ENCODE assay signal across 10 mouse cellular contexts in the genomic region with DNA sequence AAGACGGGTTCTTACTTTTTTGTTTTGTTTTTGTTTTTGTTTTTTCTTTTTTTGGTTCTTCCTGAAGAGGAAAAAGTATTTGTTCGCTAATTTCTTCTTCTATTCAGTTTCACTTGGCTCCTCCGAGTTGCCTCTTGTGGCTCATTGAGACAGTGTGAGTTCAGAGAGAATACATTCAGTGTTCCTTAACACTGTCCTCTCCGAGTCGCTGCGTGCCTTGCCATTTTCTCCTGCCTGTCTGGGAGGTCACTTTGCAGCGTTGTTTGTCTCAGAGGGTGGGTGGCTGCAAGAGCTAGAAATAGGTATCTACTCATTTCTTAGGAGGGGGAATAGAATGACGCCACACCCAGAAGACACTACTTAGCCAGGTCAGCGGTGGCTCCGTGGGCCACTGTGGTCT.
DNase-seq lines count a peak whose midpoint lies in the region; ATAC-seq and TF ChIP-seq lines count a peak whose summit lies in the region.
"Had no signal": no experiment of that assay in that cellular context is flagged by ENCODE, and none has a peak within 500 bp of the region (broad histone marks: within the 10 kb centered on the region; RNA-seq: fewer than 3 reads in every experiment).

No protein-coding gene starts in this region.

- DNase-seq in heart, postnatal 25 days (ENCODE audit: low spot score), result no peak
- no peak for DNase-seq in lung, postnatal 25 days (ENCODE audit: low spot score)
- DNase-seq in thymus, postnatal 4 days, result no peak
- no peak for DNase-seq in left cerebral cortex, adult 11 months (ENCODE audit: low spot score)
- DNase-seq: adrenal gland, postnatal 36 days had no signal

- no peak for TF ChIP-seq CTCF in cortical plate, adult 2 months (IDR thresholded peaks at IDR 0.05; ENCODE audit: extremely low read depth, insufficient read depth, low read length)

- no peaks in the 10 kb centered on the region for H3K27me3 ChIP-seq in heart, embryonic 13.5 days (replicated peaks)
- H3K27me3 ChIP-seq in lung, embryonic 16.5 days (ENCODE audit: control insufficient read depth, insufficient read depth, low read depth, low read length), result no peaks in the 10 kb centered on the region
- no peaks in the 10 kb centered on the region for H3K27me3 ChIP-seq in myocyte (ENCODE audit: control insufficient read depth, insufficient read depth, insufficient read length)
- H3K27me3 ChIP-seq: limb, embryonic 12.5 days had no signal

- no peak for TF ChIP-seq POLR2A in cortical plate, adult 2 months (IDR thresholded peaks at IDR 0.05; ENCODE audit: extremely low read depth, insufficient read depth, low read length)
- no peak for TF ChIP-seq POLR2A in myocyte (IDR thresholded peaks at IDR 0.05; ENCODE audit: insufficient read length, low read depth)

- intact Hi-C loops in heart, postnatal 25 days (cut with DNase I), result loop anchor here (5.0 kb wide), 1 partner anchor 162 kb away; no protein-coding TSS in a partner anchor

- peak overlapping the region; percentile 76 for H3K9ac ChIP-seq in heart, embryonic 13.5 days
- H3K9ac ChIP-seq in lung, embryonic 16.5 days (ENCODE audit: low read length), result peak overlapping the region; percentile 59
- H3K9ac ChIP-seq: limb, embryonic 12.5 days had no signal

- ATAC-seq in heart, embryonic 13.5 days (ENCODE audit: extremely low read depth, insufficient number of reproducible peaks, low FRiP score, low TSS enrichment), result no peak
- no peak for ATAC-seq in lung, embryonic 16.5 days (ENCODE audit: low read depth)

- peaks cover 5% of the 10 kb centered on the region; the same call in 1 of the 2 replicates for H3K4me1 ChIP-seq in heart, embryonic 13.5 days
- no peaks in the 10 kb centered on the region for H3K4me1 ChIP-seq in lung, embryonic 16.5 days (replicated peaks; ENCODE audit: control insufficient read depth, insufficient read depth, low read length)
- H3K4me1 ChIP-seq in cortical plate, adult 2 months (ENCODE audit: control insufficient read depth, insufficient read depth, low read length), result no peaks in the 10 kb centered on the region; the same call in 1 of the 2 replicates
- H3K4me1 ChIP-seq: limb, embryonic 12.5 days had no signal

- H3K79me2 ChIP-seq in myocyte (ENCODE audit: control insufficient read depth, insufficient read depth), result no peaks in the 10 kb centered on the region

- H3K27ac ChIP-seq in heart, embryonic 13.5 days (replicated peaks), result no peak overlapping the region
- H3K27ac ChIP-seq in lung, embryonic 16.5 days (ENCODE audit: low read length), result no peak overlapping the region
- H3K27ac ChIP-seq in cortical plate, adult 2 months (ENCODE audit: insufficient read depth, low read length), result no peak overlapping the region
- H3K27ac ChIP-seq: limb, embryonic 12.5 days had no signal

- H3K36me3 ChIP-seq in heart, embryonic 13.5 days, result no peaks in the 10 kb centered on the region
- H3K36me3 ChIP-seq in lung, embryonic 16.5 days (ENCODE audit: control insufficient read depth, insufficient read depth, low read length), result no peaks in the 10 kb centered on the region
- no peaks in the 10 kb centered on the region for H3K36me3 ChIP-seq in myocyte (ENCODE audit: control insufficient read depth, insufficient read depth)
- H3K36me3 ChIP-seq: limb, embryonic 12.5 days had no signal

- H3K4me2 ChIP-seq in heart, embryonic 13.5 days, result peak overlapping the region; percentile 70
- peak overlapping the region; percentile 58 for H3K4me2 ChIP-seq in lung, embryonic 16.5 days (ENCODE audit: low read depth, low read length)
- H3K4me2 ChIP-seq in myocyte (ENCODE audit: low read depth), result peak overlapping the region; percentile 27
- H3K4me2 ChIP-seq: limb, embryonic 12.5 days had no signal

- H3ac ChIP-seq in myocyte (ENCODE audit: control insufficient read depth, insufficient read length), result no peak overlapping the region

- WGBS in heart, embryonic 13.5 days, result 40% methylated on average over 10 of the region's 10 CpGs
- 48% methylated on average over 10 of the region's 10 CpGs for WGBS in lung, embryonic 16.5 days

- H3K9me3 ChIP-seq in heart, embryonic 13.5 days, result no peaks in the 10 kb centered on the region
- no peaks in the 10 kb centered on the region for H3K9me3 ChIP-seq in lung, embryonic 16.5 days (ENCODE audit: control insufficient read depth, low read length)
- H3K9me3 ChIP-seq: limb, embryonic 12.5 days had no signal

- peak overlapping the region; percentile 53 for H3K4me3 ChIP-seq in heart, embryonic 13.5 days
- peak overlapping the region; percentile 49 for H3K4me3 ChIP-seq in lung, embryonic 16.5 days (ENCODE audit: low read length)
- H3K4me3 ChIP-seq in cortical plate, adult 2 months (ENCODE audit: insufficient read depth, low read length), result peak overlapping the region; percentile 57
- H3K4me3 ChIP-seq in myocyte, result no peak overlapping the region
- H3K4me3 ChIP-seq: limb, embryonic 12.5 days had no signal

TF ChIP-seq in myocyte, 11 proteins besides CTCF, POLR2A, EP300 and RAD21:
- TF ChIP-seq E2F4 (IDR thresholded peaks at IDR 0.05; ENCODE audit: insufficient read depth), result no peak
- TF ChIP-seq POLR2AphosphoS2 (IDR thresholded peaks at IDR 0.05; ENCODE audit: insufficient read length, low read depth), result no peak
- no peak for TF ChIP-seq REST (IDR thresholded peaks at IDR 0.05; ENCODE audit: insufficient read depth, insufficient read length)
- TF ChIP-seq MAX (IDR thresholded peaks at IDR 0.05; ENCODE audit: low read depth), result no peak
- TF ChIP-seq MYOG (IDR thresholded peaks at IDR 0.05; ENCODE audit: control insufficient read depth in 1 of 3, insufficient read depth in 1 of 3, insufficient read length in 2 of 3, low read depth in 2 of 3), result no peak
- no peak for TF ChIP-seq CEBPB (IDR thresholded peaks at IDR 0.05; ENCODE audit: insufficient read depth, poor library complexity, severe bottlenecking)
- no peak for TF ChIP-seq TCF3 (IDR thresholded peaks at IDR 0.05; ENCODE audit: insufficient read length, low read depth)
- TF ChIP-seq TCF12 (IDR thresholded peaks at IDR 0.05; ENCODE audit: insufficient read depth, poor library complexity, severe bottlenecking), result no peak
- no peak for TF ChIP-seq SRF (IDR thresholded peaks at IDR 0.05; ENCODE audit: control insufficient read depth, insufficient read length, low read depth)
- TF ChIP-seq MYOD1 (IDR thresholded peaks at IDR 0.05; ENCODE audit: control insufficient read depth in 1 of 3, insufficient read length in 2 of 3, low read depth in 2 of 3), result no peak
- TF ChIP-seq USF1 (IDR thresholded peaks at IDR 0.05; ENCODE audit: low read depth), result no peak
TF ChIP-seq in myocyte: peak in this region for 0.
